Mouse (Mus musculus): ENCODE measurements at regions not wholly inside any gene's neighbourhood (a gene's known extent, or its start where the extent isn't known, plus 50 kb on each side); places are given as distances from the start of the nearest gene placed in this dataset.

DNA sequence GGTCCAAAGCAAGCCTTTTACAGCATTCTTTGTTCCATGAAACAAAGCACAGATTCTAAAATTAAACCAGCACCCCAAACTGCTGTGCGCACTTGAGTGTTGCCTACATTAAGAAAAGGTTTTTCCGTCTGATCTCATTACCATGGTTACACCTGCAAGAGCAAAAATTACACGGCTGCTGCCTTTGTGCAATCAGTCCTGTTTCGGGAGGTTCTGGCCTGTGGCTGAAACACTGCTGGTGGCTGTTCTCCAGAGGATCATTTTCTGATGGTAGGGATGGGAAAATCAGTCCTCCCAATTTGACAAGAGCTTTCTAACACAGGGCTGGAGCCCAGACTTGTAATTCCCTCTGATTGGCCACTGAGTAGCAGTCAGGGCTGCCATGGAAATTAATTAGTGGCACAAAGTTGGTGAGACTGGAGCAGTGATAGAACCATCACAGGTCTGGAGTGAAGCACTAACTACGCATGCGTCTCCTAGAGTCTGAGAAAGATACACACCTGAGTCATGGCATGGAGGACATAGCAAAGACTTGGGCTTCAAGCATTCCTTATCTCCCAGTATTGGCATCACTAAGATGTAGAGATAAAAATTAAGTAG is 114.8 kb upstream of the Fam49a start:
- no peak for DNase-seq (ENCODE audit: extremely low spot score)

DNA sequence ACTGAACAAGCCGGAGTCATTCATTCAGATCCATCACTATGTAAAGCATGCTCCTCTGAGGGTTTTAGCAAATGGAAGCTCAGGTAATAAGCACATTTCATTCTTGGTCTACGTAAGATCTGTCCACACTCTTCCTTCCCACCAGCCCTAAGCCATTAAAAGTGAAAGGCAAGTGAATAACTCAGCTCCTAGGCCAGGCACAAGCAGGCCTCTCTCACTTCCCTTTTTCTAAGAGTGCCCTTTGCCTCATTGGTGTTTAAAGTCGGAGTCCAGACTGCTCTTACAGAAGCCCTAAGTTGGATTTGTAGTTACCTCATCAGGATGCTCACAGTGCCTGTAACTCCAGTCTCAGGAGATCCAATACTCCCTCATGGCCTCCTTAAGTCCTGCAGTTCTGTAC is 114.1 kb upstream of the Fam49a start:
- no peak for DNase-seq (ENCODE audit: extremely low spot score)

DNA sequence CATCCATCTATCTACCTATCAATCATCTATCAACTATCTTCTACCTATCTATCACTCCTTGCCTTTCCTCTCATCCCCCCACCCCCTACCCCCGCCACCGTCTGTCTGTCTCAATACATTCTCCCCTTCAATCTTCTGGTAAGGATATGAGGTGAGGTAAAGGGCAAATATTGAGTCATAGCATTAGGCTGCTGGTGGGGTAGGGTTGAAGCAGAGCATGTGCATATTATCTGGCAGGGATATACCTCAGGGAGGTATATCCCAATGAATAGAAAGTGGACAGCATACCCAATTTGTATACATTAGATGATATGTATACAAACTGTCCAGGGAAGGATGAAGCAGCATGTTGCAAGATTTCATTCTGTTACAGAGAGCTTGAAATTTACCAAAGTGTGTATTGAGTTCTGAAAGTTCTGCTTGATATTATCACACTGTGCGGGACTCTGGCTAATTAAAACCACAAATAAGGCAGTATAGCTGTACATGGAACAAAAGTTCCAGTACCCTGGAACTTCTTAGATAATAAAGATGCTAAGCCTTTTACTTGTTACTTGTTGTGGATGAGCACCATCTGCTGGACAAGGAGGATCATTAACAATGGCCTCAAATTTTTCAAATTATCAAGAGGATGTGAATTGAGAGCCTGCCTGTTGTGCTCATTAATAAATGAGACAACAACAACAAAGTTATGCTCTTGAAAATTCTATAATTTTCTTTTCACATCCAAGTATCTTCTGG is 113.1 kb upstream of the Fam49a start:
- peak; percentile 35 for DNase-seq (ENCODE audit: extremely low spot score)

DNA sequence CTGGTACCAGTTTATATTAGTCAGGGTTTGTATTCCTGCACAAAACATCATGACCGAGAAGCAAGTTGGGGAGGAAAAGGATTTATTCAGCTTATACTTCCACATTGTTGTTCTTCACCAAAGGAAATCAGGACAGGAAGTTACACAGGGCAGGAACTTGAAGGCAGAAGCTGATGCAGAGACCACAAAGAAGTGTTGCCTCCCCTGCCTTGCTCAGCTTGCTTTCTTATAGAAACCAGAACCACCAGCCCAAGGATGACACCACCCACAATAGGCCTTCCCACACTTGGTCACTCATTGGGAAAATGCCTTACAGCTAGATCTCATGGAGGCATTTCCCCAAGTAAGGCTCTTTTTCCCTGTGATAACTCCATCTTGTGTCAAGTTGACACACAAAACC is 97.5 kb upstream of the Fam49a start:
- DNase-seq (ENCODE audit: extremely low spot score), result no peak

DNA sequence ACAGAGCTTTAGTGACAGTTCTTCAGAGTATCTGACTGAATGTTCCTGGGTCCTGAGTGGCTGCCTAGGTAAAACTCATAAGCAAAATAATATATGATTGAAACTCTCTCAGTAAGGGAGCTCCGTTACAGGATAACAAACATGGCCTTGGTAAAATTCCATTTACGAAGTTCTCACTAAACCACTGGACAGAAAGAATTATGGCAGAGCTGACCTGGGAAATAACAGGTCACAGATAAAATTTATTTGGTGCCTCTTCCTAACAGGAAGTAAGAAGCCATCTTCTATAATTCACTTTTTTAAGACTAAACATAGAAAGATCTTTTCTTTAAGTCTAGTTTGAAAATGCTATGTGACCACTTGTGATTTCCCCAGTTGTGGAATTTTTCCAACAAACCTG is 91.4 kb upstream of the Fam49a start:
- DNase-seq (ENCODE audit: extremely low spot score), result no peak

DNA sequence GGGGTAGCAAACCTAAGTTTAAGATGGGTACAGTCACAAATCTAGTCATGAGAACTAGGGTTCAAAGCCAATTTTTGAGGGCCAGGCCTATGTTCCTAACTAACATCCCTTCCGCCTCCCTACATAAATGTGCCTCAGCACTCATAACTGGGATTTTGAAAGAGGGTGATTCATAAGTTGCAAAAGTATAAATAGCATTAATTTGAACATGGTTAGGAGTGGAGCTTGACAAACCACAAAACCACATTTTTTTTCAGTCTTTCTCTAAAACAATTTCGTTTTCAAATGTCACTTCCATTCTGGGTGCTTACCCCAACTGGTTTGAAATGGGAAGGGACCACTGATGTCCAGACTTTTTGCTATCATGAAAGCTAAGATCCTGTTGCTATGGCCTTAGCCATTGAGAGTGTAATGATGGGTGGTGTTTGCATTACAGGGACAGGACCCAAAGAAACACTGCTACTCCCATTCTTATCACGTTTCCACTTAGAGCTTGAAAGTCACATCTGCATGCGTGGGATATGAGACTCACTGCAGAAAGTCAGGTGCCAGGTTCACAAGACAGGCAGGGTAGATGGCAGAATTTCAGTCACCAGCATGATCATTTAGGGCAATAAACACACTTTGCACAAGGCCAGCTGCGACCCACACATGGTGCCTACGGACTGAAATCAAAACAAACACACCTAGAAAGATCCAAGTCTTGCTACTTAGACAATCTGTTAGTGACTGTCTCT is 89.7 kb upstream of the Fam49a start:
- DNase-seq (ENCODE audit: extremely low spot score), result no peak

DNA sequence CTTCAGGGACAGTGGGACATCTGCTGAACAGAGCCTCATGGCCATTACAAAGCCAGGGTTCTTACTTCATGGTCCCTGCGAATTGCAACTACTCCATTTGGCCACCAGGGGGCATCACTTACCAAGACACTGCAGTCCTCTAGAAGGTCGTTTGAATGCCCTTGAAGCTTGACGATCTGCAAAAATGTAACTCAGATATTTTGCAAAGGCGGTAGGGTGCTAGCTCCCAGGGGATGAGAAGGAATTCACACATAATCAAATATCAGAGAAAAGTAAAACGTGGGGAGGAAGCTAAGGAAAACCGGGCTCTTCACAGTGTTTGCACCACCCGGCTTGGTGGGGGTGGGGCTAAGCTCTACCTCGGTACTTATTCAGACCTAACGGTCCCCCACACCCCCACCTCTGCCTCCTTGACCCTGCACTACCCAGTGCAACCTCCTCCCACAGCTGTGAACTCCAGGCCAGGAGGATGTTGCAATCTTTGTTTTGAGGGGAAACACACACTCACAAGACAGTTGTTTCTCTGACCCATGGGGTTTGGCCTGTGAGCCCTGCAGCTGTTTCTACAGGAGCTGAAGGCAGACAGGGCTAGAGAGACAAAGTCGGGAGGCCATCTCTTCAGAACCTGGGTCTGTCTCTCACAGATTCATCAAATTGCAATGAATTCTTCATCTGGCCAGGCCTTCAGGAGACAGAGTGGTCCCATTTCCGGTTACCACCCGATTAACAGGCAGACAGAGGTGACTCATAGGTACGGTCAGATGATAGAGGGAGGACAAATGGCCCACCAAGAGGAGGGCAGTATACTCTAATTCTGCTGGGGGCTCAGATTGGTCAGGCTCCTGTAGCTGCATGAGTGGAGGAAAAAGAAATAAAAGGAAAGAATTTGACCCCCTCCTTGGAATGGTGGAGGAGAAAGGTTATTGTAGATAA is 85.3 kb upstream of the Fam49a start:
- peak; percentile 79 for DNase-seq (ENCODE audit: extremely low spot score)

DNA sequence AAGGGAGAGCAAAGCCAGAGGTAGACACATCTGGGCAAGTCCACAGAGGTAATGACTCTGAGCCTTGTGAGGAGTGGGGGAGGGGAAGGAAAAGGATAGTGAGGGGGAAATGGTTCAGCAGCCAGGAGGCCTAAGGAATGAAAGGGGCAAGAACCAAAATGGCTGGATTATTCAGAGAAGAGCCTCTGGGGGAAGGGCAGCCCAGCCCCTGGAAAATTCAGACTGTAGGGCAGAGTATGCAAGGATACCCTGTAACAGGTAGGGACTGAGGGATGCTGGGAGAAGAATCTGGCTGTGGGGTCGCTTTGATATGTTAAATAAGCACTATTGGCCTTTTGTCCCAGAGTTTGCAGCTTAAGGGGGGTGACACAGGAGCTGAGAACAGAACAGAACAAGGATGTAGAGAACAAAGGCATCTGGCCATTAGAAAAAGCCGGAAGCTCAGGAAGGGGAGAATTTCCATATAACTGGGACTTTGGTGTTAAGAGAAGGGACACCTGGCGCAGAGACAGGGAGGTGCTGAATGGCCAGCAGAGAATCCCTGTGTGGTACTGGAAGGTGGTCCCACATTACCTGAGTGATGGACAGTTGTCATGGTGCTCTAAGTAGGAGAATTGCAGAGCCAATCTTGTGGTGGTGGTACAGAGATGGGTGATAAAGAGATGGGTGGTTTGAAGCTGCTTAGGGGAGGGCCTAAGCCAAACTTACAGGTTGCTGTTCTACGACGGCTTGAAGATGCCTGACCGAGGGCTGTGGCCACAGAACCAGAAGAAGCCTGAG is 84.5 kb upstream of the Fam49a start:
- no peak for DNase-seq (ENCODE audit: extremely low spot score)

DNA sequence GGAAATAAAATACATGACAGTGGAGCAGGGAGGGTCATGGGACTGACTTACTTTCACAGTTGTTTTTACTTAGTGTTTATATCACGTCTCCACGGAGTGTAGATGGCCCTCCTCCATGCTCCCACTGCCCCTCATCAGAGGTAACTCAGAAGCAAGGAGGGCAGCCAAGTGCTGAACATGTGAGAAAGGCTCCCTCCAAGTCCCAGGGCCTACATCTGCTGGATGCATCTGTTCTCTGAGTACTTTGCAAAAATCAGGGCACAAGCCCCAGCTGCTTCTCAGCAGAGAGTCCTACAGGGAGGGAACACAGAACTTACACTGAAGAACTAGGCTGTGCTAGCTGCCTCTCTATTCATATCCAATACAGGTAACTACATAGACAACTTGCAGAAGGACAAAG is 83.5 kb upstream of the Fam49a start:
- DNase-seq (ENCODE audit: extremely low spot score), result no peak

DNA sequence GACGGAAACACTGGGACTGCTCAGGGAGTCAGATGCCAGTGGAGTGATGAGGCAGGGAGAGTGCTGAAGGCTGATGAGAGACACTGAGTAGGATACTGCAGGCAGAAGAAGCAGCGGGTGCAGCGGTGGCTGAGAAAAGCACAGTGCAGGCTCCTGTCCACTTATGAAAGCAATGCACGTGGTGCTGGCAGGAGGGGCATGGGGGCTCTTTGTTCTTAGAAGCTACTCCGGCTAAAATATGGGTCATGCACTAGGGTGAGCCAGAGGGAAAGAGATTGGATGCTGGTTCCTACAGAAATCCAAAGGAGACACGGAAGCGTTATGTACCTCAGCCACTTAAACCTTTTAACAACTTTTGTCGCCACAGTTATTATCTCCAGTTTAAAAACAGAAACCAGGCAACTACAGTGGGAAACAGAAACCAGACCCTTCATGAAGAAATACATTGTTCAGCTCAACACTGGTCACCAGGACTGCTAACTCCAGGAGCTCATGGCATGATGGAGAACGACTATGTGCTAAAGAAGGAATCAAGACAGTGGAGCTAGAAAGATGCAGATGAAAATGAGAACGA is 82.6 kb upstream of the Fam49a start:
- DNase-seq (ENCODE audit: extremely low spot score), result no peak

DNA sequence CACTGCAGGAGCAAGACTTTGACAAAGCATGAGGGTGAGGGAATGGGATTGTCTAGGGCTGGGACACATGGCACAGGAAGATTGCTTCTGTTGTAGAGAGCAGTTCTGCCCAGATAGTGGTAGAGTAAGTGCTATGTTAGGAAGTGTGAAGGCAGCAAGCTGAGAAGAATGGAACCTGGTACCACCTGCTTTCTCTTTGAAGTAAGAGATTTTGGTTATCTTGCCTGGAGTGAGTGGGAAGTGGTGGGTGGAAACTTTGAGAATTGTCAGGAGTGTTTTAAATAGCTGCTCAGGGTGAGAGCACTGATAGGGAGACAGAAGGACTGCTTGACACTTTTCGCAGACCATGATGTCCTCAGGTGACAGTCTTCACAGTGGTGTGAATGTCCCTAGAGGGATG is 81.0 kb upstream of the Fam49a start:
- DNase-seq (ENCODE audit: extremely low spot score), result no peak

DNA sequence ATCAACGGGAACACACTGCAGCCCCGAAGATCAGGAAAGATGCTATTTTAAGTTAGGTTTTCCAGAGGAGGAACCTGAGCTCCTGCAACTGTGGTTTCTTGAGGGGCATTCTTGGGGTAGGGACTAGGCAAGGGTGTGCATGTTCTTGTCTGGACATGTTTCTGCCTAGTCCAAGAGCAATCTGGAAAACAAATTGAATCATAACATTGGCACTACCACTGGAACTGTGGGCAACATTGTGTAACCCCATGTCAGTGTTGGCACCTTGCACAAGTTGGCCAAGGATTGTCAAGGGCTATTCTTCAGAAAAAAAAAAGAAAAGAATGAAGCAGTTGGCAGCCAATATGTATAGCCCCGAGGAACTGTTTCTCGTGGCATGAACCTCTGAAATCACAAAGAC is 80.3 kb upstream of the Fam49a start:
- DNase-seq (ENCODE audit: extremely low spot score), result no peak

DNA sequence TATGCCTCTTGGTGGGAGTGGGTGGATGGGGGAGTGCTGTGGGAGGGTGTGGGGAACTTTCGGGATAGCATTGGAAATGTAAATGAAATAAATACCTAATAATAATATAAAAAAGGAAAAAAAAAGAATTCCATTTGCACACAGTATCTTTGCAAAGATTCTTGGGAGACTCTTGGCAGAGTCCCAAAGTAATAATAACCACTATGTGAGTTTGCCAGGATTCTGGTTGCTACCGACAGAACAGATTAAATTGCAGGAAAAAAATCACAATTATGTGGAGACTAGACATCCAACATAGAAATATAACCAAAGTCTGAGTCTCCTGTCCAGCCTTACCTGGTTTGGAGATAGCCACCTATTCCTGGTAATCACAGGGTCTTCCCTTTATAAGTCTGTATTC is 75.6 kb upstream of the Fam49a start:
- DNase-seq (ENCODE audit: extremely low spot score), result no peak

DNA sequence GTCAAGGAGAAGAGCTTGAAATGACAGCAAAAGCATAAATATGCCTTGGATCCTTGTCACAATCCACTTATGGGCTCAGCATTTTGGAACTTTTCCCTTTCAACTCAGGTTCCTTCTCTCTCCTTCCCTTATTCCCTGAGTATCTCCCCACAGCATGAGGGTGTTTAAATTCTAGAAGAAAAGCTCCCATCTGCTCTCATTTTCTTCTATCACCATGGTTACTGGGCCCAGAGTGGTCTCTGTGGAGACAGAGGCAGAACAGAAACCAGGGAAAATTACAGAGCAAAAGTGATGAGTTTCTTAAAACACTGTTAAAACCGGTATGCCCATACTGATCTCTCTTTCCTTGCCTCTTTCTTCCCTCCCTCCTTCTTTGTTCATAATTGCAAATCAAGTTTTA is 66.9 kb upstream of the Fam49a start:
- no peak for DNase-seq (ENCODE audit: extremely low spot score)

DNA sequence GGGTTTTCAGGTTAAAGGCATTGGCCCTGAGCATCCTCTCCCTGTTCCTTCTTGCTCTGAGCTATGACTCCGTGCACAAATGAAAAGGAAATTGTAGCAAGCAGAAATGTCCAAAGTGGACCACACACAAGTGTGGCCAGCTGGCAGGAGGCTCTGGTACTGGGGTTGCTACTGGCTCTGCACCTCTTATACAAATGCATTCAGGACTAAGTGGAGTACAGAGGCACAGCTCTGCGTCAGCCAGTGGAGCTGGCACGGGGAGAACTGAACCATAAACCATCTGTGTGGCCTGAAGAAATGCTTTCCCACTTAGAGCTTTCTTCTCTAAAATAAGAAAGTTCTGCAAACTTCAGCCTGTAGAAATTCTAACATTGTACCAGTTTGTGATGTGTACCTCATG is 65.3 kb upstream of the Fam49a start:
- no peak for DNase-seq (ENCODE audit: extremely low spot score)

DNA sequence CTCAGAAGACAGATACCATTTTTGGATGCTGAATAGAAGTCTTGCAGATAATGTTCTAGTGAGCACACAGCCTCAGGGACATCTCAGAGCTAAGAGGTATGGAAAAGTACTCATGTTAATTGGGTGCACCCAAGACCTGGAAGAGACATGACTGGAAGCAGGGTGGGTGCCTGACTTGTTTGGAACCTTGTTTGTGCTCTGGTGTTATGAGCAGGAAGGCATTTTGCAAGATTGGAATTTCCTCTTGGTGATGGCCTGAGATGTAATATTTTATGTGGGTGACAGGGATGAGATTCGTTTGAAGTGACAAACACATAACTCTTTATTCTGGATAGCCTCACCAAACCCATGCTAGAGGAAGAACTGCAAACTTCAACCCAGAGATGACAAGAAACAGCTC is 53.7 kb upstream of the Fam49a start:
- no peak for DNase-seq (ENCODE audit: extremely low spot score)

All from embryo, embryonic 9.5 days (tissue).